Mouse (Mus musculus) CH12.LX (cell line): Measurements from ENCODE around the gene Proca1. TPM values are rescaled to one million over a fixed set of nuclear protein-coding genes. Genes with fewer than 3 reads are reported as not detected.

Source experiments
- DNase-seq: peaks from one replicate; pipeline ENCODE4 v3.0.0-alpha.2; 2013; ENCODE audit errors: extremely low read depth
- H3K27ac ChIP-seq: 2 replicates; pipeline ENCODE4 v1.5.1; 2012; ENCODE audit warnings: low read depth, mild to moderate bottlenecking, control low read depth, moderate library complexity; ENCODE audit not compliant: insufficient read depth
- H3K27me3 ChIP-seq: replicated peaks from 2 replicates; pipeline ENCODE3; 2012; ENCODE audit warnings: inconsistent platforms
- H3K36me3 ChIP-seq, 2 experiments: replicated peaks in 1 of 2; 2 replicates each; pipeline versions ENCODE3 to v1.6.1; 2012; ENCODE audit warnings: inconsistent platforms in 1 of 2, low read length in 1 of 2, mild to moderate bottlenecking in 1 of 2, mixed read lengths in 1 of 2, moderate library complexity in 1 of 2; ENCODE audit not compliant: control insufficient read depth in 1 of 2, insufficient read depth in 1 of 2
- H3K4me1 ChIP-seq, 2 experiments: 2 replicates each; pipeline ENCODE4 v1.6.1; 2012; ENCODE audit warnings: inconsistent platforms in 1 of 2, moderate library complexity in 1 of 2; ENCODE audit not compliant: insufficient read depth in 2 of 2, control insufficient read depth in 1 of 2
- H3K4me2 ChIP-seq: 2 replicates; pipeline ENCODE4 v1.6.1; 2012; ENCODE audit warnings: low read depth, mild to moderate bottlenecking, control low read depth; ENCODE audit not compliant: poor library complexity, insufficient read depth, severe bottlenecking
- H3K4me3 ChIP-seq, 3 experiments: fragments of 150-350 bp in 1 of 3; sonication (generic) in 1 of 3; replicated peaks in 1 of 3; 2 replicates each; pipeline versions ENCODE3 to v1.5.1; 2011 to 2012; ENCODE audit warnings: low read depth in 2 of 3, low read length in 2 of 3, mild to moderate bottlenecking in 2 of 3, moderate library complexity in 2 of 3, control low read depth in 1 of 3, improper control_type of control experiment in 1 of 3, inconsistent platforms in 1 of 3, mixed read lengths in 1 of 3; ENCODE audit not compliant: poor library complexity in 1 of 3
- H3K79me2 ChIP-seq: replicated peaks from 2 replicates; pipeline ENCODE4 v1.6.1; 2012; ENCODE audit warnings: mild to moderate bottlenecking, moderate library complexity; ENCODE audit not compliant: control insufficient read depth, poor library complexity, insufficient read depth, severe bottlenecking; ENCODE audit errors: extremely low read depth
- H3K9ac ChIP-seq: 2 replicates; pipeline ENCODE4 v1.6.1; 2012; ENCODE audit warnings: low read depth, mild to moderate bottlenecking, control low read depth, moderate library complexity; ENCODE audit not compliant: insufficient read depth
- H3K9me3 ChIP-seq: replicated peaks from 2 replicates; pipeline ENCODE3; 2012; ENCODE audit warnings: low read length, inconsistent platforms, mixed read lengths
- BHLHE40 ChIP-seq: IDR thresholded peaks from 2 replicates; pipeline ENCODE4 v1.6.1; 2011; ENCODE audit warnings: mild to moderate bottlenecking, low read depth, low read length, improper control_type of control experiment
- ELF1 ChIP-seq: IDR thresholded peaks from 2 replicates; pipeline ENCODE4 v1.6.1; 2014; ENCODE audit warnings: low read depth, mild to moderate bottlenecking, inconsistent platforms, low read length, improper control_type of control experiment
- EP300 ChIP-seq: IDR thresholded peaks from 2 replicates; pipeline ENCODE4 v1.6.1; 2011; ENCODE audit warnings: low read length, improper control_type of control experiment
- ETS1 ChIP-seq: conservative IDR thresholded peaks from 2 replicates; pipeline ENCODE4 v1.6.1; 2012; ENCODE audit warnings: low read depth, mild to moderate bottlenecking, inconsistent platforms, low read length, improper control_type of control experiment, moderate library complexity
- IRF4 ChIP-seq: IDR thresholded peaks from 2 replicates; pipeline ENCODE4 v1.6.1; 2014; ENCODE audit warnings: low read depth, mild to moderate bottlenecking, inconsistent platforms, low read length, improper control_type of control experiment
- JUND ChIP-seq: conservative IDR thresholded peaks from 2 replicates; pipeline ENCODE4 v1.6.1; 2011; ENCODE audit warnings: low read depth, low read length, improper control_type of control experiment
- KAT2A ChIP-seq: IDR thresholded peaks from 2 replicates; pipeline ENCODE4 v1.6.1; 2012; ENCODE audit warnings: low read length, improper control_type of control experiment, inconsistent platforms; ENCODE audit not compliant: insufficient replicate concordance
- MAFK ChIP-seq: IDR thresholded peaks from 2 replicates; pipeline ENCODE4 v1.6.1; 2011; ENCODE audit warnings: low read length, improper control_type of control experiment; ENCODE audit not compliant: insufficient replicate concordance
- MAZ ChIP-seq: IDR thresholded peaks from 2 replicates; pipeline ENCODE4 v1.6.1; 2012; ENCODE audit warnings: low read depth, mild to moderate bottlenecking, inconsistent platforms, low read length, improper control_type of control experiment, moderate library complexity
- MEF2A ChIP-seq: IDR thresholded peaks from 2 replicates; pipeline ENCODE4 v1.6.1; 2014; ENCODE audit warnings: low read depth, mild to moderate bottlenecking, inconsistent platforms, low read length, improper control_type of control experiment, borderline replicate concordance
- MXI1 ChIP-seq: IDR thresholded peaks from 2 replicates; pipeline ENCODE4 v1.6.1; 2011; ENCODE audit warnings: mild to moderate bottlenecking, low read depth, low read length, improper control_type of control experiment
- MYC ChIP-seq: IDR thresholded peaks from 2 replicates; pipeline ENCODE4 v1.6.1; 2011; ENCODE audit warnings: low read depth, mild to moderate bottlenecking, improper control_type of control experiment, low read length
- NELFE ChIP-seq: IDR thresholded peaks from 2 replicates; pipeline ENCODE4 v1.6.1; 2011; ENCODE audit warnings: low read depth, low read length, improper control_type of control experiment
- PAX5 ChIP-seq: IDR thresholded peaks from 2 replicates; pipeline ENCODE4 v1.6.1; 2012; ENCODE audit warnings: low read length, inconsistent platforms, mixed read lengths
- POLR2A ChIP-seq: IDR thresholded peaks from 2 replicates; pipeline ENCODE4 v1.6.1; 2011; ENCODE audit warnings: low read depth, mild to moderate bottlenecking, improper control_type of control experiment, low read length
- POLR2AphosphoS2 ChIP-seq: IDR thresholded peaks from 2 replicates; pipeline ENCODE4 v1.6.1; 2011; ENCODE audit warnings: low read depth, low read length, improper control_type of control experiment
- RAD21 ChIP-seq: IDR thresholded peaks from 2 replicates; pipeline ENCODE4 v1.6.1; 2011; ENCODE audit warnings: low read depth, mild to moderate bottlenecking, low read length, improper control_type of control experiment, moderate library complexity
- RCOR1 ChIP-seq: conservative IDR thresholded peaks from 2 replicates; pipeline ENCODE4 v1.6.1; 2012; ENCODE audit warnings: low read depth, mild to moderate bottlenecking, inconsistent platforms, low read length, improper control_type of control experiment
- TCF12 ChIP-seq: IDR thresholded peaks from 2 replicates; pipeline ENCODE4 v1.6.1; 2014; ENCODE audit warnings: low read depth, mild to moderate bottlenecking, inconsistent platforms, low read length, improper control_type of control experiment
- UBTF ChIP-seq: IDR thresholded peaks from 2 replicates; pipeline ENCODE4 v1.6.1; 2012; ENCODE audit warnings: low read depth, mild to moderate bottlenecking, inconsistent platforms, low read length, improper control_type of control experiment, moderate library complexity
- USF1 ChIP-seq: IDR thresholded peaks from 2 replicates; pipeline ENCODE4 v1.6.1; 2014; ENCODE audit warnings: low read depth, mild to moderate bottlenecking, inconsistent platforms, low read length, improper control_type of control experiment
- ZC3H11A ChIP-seq: IDR thresholded peaks from 2 replicates; pipeline ENCODE4 v1.6.1; 2012; ENCODE audit warnings: low read depth, mild to moderate bottlenecking, inconsistent platforms, low read length, improper control_type of control experiment
- ZKSCAN1 ChIP-seq: IDR thresholded peaks from 2 replicates; pipeline ENCODE4 v1.6.1; 2012; ENCODE audit warnings: low read depth, inconsistent platforms, low read length, improper control_type of control experiment, borderline replicate concordance
- ZMIZ1 ChIP-seq: IDR thresholded peaks from 2 replicates; pipeline ENCODE4 v1.6.1; 2012; ENCODE audit warnings: low read depth, mild to moderate bottlenecking, inconsistent platforms, low read length, improper control_type of control experiment
- dilution Hi-C: fragments of 300-500 bp; cut with MboI; formaldehyde crosslinking; loops from 2 replicates; pipeline ENCODE4 v1.14.3; 2020; ENCODE audit warnings: low sequenced_read_pairs; ENCODE audit not compliant: extremely low pct_unique_long_range_greater_than_20kb, extremely low pct_ligation_motif_present
- in situ Hi-C: fragments of 300-500 bp; cut with MboI; formaldehyde crosslinking; loops from 3 replicates; pipeline ENCODE4 v1.14.3; 2019; ENCODE audit warnings: low sequenced_read_pairs, low pct_ligation_motif_present, low pct_unique_long_range_greater_than_20kb, mixed read lengths
- polyA plus RNA-seq: library from polyadenylated mRNA; unstranded; fragments of >175 nt; gene quantifications from 2 replicates; pipeline ENCODE4 v1.2.1, GENCODE M21; 2012; ENCODE audit warnings: low read depth; ENCODE audit not compliant: insufficient read length
- total RNA-seq, 2 experiments: library from RNA; depleted of rRNA; stranded (reverse); fragments of 300-350 nt in 1 of 2; fragments of >200 nt in 1 of 2; gene quantifications; 2 replicates each; pipeline ENCODE4 v1.2.3; 2012 to 2014

The Proca1 gene
- total and polyA plus RNA-seq, 3 experiments = 0.40 TPM; not detected in 2

- Histone ChIP-seq H3K9ac (no peak overlapping the region), H3K27ac (no peak overlapping the region), H3K79me2 (no peaks in the 10 kb centered on the region)
- dilution Hi-C loops = no loop called here
- TF ChIP-seq PAX5 = no peak
- TF ChIP-seq POLR2A = no peak
- TF ChIP-seq IRF4 = no peak
- TF ChIP-seq RAD21 = no peak
- TF ChIP-seq ELF1 = no peak
- TF ChIP-seq BHLHE40 = no peak
- no peak for TF ChIP-seq USF1
- TF ChIP-seq ZC3H11A = no peak
- no peak for TF ChIP-seq ZKSCAN1
- TF ChIP-seq, all 38 proteins: peak for 0
- no peaks in the 10 kb centered on the region for H3K27me3 ChIP-seq
- no peak for DNase-seq
- peaks cover 89 to 96% of the 10 kb centered on the region in 2 experiments for H3K36me3 ChIP-seq
- H3K4me1 ChIP-seq = peaks cover 0 to 9% of the 10 kb centered on the region in 2 experiments; a peak in 2 of 4 replicates
- no peaks in the 10 kb centered on the region for H3K9me3 ChIP-seq
- in situ Hi-C loops = no loop called here
- H3K4me2 ChIP-seq = no peak overlapping the region
- H3K4me3 ChIP-seq = no peak overlapping the region
Observed at GRCm38 (mm10) chr11:78209886-78210285, 16.7 kb downstream of the Proca1 start.

GRCm38 (mm10) chr11:78210615-78211014, 17.4 kb downstream of the Proca1 start:
- H3K36me3 ChIP-seq = peaks cover 89 to 95% of the 10 kb centered on the region in 2 experiments
- TF ChIP-seq MAZ (no peak), PAX5 (no peak), ETS1 (no peak), TCF12 (no peak), ZMIZ1 (no peak), RCOR1 (no peak), KAT2A (no peak), EP300 (no peak), NELFE (no peak), MYC (no peak), MXI1 (no peak), MEF2A (no peak), ELF1 (no peak), POLR2AphosphoS2 (no peak), MAFK (no peak), UBTF (no peak), BHLHE40 (no peak), JUND (no peak)
- H3K4me3 ChIP-seq = no peak overlapping the region
- H3K27ac ChIP-seq = no peak overlapping the region
- no peak overlapping the region for H3K4me2 ChIP-seq
- dilution Hi-C loops = no loop called here
- in situ Hi-C loops = no loop called here
- no peaks in the 10 kb centered on the region for H3K9me3 ChIP-seq
- no peak for DNase-seq
- H3K4me1 ChIP-seq = peaks cover 0 to 3% of the 10 kb centered on the region in 2 experiments; a peak in 2 of 4 replicates
- H3K27me3 ChIP-seq = no peaks in the 10 kb centered on the region
- no peak overlapping the region for H3K9ac ChIP-seq
- H3K79me2 ChIP-seq = no peaks in the 10 kb centered on the region
